Mouse (Mus musculus): ENCODE data around the gene Vmn1r239-ps.

DNA sequence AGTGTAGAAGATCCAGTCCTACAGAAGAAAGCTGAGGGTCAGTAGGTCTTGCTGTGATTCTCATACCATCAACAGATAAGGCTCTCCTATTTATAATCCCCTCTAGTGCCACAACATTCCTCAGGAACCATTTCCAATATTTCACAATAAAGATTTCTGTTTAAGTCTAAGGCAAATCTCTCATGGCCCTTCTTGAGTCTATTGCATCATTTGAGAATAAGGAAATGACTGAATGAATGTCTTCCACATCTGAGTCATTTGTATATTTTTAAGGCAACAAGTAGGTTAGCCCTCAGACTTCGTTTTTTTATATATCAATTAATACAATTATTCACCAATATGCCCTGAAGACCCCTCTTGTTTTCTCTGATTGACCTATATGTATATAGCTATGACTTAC lies 24.4 kb downstream of the Vmn1r239-ps start, which contains the start of gene Il13ra2:
- TF ChIP-seq CTCF (IDR thresholded peaks at IDR 0.05; ENCODE audit: low read depth) (no peak), EP300 (IDR thresholded peaks at IDR 0.05; ENCODE audit: low read depth) (no peak)

All from liver, postnatal 0 days (tissue).